Mouse (Mus musculus): ENCODE measurements around the gene Yars2. TPM values are rescaled to one million over a fixed set of nuclear protein-coding genes. Genes with fewer than 3 reads are reported as not detected.

Yars2 gene
- 18.8 and 31.4 TPM in 2 replicates for total RNA-seq (2017)

DNA sequence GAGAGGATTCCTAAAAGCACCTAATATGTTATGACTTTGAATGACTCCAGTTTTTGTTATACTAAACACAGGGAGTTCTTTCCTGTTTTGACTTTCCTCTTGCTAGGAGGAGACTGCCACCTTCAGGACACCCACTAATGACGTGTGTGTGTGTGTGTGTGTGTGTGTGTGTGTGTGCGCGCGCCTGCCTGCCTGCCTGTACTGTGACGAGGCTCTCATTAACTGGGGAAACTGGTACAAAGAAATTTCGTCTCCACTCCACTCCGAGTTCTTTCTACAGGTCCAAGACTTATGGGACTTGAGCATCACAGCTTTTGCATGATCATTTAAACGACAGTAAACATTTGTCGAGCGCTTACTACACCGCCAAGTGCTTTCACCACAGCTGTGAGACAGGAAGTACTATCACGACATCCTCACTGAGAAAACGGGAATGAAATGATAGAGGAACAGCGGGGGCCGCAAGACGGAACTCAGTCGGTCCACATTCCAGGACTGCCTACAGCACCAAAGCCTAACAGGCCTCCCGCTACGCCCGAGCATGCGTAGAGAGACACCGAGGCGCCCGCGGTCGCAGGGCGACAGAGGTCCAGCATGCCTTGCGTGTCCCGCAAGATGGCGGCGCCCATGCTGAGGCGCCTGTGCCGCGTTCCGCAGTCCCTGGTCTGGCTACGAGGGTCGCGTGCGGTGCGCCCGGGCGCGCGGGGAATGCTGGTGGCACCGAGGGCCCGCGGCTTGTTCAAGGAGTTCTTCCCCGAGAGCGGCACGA, at the start of gene Yars2:
TSS of gene Yars2 (plus strand) at position 597 of the 769 bp plus-strand sequence.
- ATAC-seq (replicated peaks in 1 of 2; ENCODE audit: insufficient read depth in 1 of 2, low FRiP score in 2 of 2, low TSS enrichment in 1 of 2, low read depth in 1 of 2, poor library complexity in 2 of 2, severe bottlenecking in 2 of 2) = peak; percentile 98 to 99

DNA sequence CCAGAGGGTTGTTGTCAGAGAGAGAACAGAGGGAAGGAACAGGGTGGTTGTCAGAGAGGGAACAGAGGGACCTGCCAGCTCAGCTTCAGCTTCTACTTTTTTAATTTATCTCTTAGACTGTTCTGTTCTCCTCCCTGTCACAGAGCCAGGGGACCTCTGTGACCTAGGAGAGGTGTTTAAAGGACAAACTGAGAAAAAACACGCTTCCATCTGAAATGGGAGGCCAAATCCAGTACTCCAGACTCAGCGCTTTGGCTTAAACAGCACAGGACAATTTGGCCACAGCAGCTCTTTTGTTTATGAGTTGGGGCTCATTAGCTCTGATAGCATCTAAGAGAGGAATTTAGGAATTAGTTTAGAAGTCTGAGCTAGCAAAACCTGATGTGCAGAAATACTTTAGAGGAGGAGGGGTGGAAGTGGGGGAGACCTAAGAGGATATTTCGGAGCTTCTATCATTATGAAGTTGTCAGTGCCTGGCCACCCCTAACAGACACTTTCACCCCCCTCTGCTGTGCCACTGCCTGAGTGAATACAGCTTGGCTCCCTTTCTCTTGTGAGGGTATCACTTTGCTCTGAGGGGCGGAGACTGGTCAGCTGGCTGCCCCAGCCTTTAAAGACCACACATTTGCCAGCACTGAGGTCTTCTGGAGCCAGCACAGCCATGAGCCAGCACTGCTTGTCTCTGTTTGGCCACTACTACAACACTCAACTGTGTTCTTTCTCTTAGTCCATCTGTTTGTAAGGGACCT, 49.3 kb upstream of the Yars2 start:
- ATAC-seq (replicated peaks in 1 of 2; ENCODE audit: insufficient read depth in 1 of 2, low FRiP score in 2 of 2, low TSS enrichment in 1 of 2, low read depth in 1 of 2, poor library complexity in 2 of 2, severe bottlenecking in 2 of 2) = no peak

DNA sequence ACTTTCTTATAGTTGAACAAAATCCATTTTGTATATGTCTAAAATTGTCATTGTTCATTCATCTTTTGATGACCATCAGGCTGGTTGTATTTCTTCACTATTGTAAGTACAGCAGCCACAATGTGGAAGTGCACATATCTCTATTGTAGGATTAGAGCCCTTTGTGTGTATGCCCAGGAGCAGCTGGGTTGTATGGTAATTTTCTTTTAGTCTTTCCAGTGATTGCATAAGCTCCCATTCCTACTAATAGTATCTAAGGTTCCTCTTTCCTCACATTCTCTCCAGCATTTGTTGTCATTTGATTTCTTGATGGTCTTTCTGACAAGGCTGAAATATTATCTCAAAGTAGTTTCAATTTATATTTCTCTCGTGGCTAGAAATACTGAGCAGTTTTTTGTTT, 47.5 kb upstream of the Yars2 start:
- no peak for ATAC-seq (replicated peaks in 1 of 2; ENCODE audit: insufficient read depth in 1 of 2, low FRiP score in 2 of 2, low TSS enrichment in 1 of 2, low read depth in 1 of 2, poor library complexity in 2 of 2, severe bottlenecking in 2 of 2)

GRCm38 (mm10) chr16:16255874-16256273, 46.9 kb upstream of the Yars2 start:
- ATAC-seq (replicated peaks in 1 of 2; ENCODE audit: insufficient read depth in 1 of 2, low FRiP score in 2 of 2, low TSS enrichment in 1 of 2, low read depth in 1 of 2, poor library complexity in 2 of 2, severe bottlenecking in 2 of 2) = no peak

DNA sequence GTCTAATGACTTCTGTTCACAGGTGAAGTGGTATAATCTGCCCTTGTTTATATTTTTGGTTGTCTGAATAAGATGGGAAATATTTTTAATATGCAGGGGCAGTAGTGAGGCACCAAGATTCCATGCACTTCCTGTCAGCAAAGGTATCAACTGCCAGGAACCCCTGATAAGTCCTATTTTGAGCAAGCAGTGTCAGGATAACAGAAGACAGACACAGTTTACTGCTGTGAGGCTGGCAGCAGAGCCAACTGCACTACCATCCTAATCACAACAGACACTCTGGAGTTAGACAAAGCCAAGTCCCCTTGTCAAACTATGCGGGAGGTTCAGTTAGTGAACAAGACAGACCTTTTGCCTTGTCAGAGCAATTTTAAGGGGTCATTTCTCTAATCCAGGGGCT, 46.1 kb upstream of the Yars2 start:
- no peak for ATAC-seq (replicated peaks in 1 of 2; ENCODE audit: insufficient read depth in 1 of 2, low FRiP score in 2 of 2, low TSS enrichment in 1 of 2, low read depth in 1 of 2, poor library complexity in 2 of 2, severe bottlenecking in 2 of 2)

DNA sequence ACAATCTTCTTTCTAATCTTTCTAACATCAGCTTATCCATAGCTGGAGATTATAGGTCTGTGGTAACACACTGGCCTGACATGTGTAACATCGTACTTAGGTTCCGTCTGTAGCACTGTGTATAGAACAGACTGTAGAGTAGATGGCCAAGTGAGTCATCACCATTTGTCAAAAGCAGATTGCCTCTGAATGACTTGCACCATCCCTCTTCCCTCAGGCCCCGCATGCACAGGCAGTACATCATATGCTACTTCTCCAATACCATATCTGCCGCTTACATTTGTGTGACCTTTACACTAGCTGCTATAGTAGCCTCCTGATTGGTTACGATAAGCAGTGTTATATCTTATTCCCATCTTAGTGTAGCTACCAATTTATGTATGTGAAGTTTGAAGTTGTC, 41.9 kb upstream of the Yars2 start:
- ATAC-seq (replicated peaks in 1 of 2; ENCODE audit: insufficient read depth in 1 of 2, low FRiP score in 2 of 2, low TSS enrichment in 1 of 2, low read depth in 1 of 2, poor library complexity in 2 of 2, severe bottlenecking in 2 of 2) = no peak

GRCm38 (mm10) chr16:16261481-16261880, 41.3 kb upstream of the Yars2 start:
- ATAC-seq (replicated peaks in 1 of 2; ENCODE audit: insufficient read depth in 1 of 2, low FRiP score in 2 of 2, low TSS enrichment in 1 of 2, low read depth in 1 of 2, poor library complexity in 2 of 2, severe bottlenecking in 2 of 2) = no peak

GRCm38 (mm10) chr16:16262436-16262835, 40.3 kb upstream of the Yars2 start:
- ATAC-seq (replicated peaks in 1 of 2; ENCODE audit: insufficient read depth in 1 of 2, low FRiP score in 2 of 2, low TSS enrichment in 1 of 2, low read depth in 1 of 2, poor library complexity in 2 of 2, severe bottlenecking in 2 of 2) = no peak

GRCm38 (mm10) chr16:16272978-16273377, 29.8 kb upstream of the Yars2 start:
- no peak for ATAC-seq (replicated peaks in 1 of 2; ENCODE audit: insufficient read depth in 1 of 2, low FRiP score in 2 of 2, low TSS enrichment in 1 of 2, low read depth in 1 of 2, poor library complexity in 2 of 2, severe bottlenecking in 2 of 2)

DNA sequence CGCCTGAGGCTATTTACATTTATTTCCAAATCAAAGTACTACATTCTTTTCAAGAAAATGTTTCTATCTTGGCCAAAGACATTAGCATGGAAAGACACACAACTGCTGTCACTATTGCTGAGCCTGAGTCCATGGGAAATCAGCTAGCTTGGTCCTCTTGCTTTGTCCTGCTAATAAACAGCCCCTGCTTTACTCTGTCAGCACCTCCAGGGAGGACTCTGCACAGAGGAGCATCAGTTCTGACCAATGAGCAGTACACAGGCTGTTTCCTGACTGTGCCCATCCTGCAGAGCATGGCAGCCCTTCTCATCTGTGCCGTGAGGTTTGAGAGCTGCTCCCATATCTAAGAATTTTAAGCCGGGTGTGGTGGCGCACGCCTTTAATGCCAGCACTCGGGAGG, 29.0 kb upstream of the Yars2 start:
- no peak for ATAC-seq (replicated peaks in 1 of 2; ENCODE audit: insufficient read depth in 1 of 2, low FRiP score in 2 of 2, low TSS enrichment in 1 of 2, low read depth in 1 of 2, poor library complexity in 2 of 2, severe bottlenecking in 2 of 2)

- peak in 1 of 2 experiments; percentile 34; a peak in 2 of 4 replicates for ATAC-seq (replicated peaks in 1 of 2; ENCODE audit: insufficient read depth in 1 of 2, low FRiP score in 2 of 2, low TSS enrichment in 1 of 2, low read depth in 1 of 2, poor library complexity in 2 of 2, severe bottlenecking in 2 of 2)
Observed at GRCm38 (mm10) chr16:16303138-16303827, 518 bp downstream of the Yars2 start.

DNA sequence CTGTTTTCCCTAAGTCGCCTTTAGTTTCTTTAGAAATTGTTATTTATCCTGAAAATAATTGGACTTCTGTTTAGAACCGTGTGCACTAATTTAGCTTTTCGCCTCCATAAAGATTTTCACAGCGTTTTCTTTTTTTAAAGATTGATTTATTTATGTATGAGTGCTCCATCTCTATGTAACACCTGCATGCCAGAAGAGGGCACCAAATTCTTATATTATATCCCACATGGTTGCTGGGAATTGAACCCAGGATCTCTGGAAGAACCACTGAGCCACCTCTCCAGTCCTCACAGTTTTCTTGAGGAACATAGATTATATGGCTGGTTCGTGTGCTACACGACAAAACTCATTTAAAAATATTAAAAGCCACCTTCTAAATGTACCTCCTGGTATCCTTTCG, 1.1 kb downstream of the Yars2 start:
- no peak for ATAC-seq (replicated peaks in 1 of 2; ENCODE audit: insufficient read depth in 1 of 2, low FRiP score in 2 of 2, low TSS enrichment in 1 of 2, low read depth in 1 of 2, poor library complexity in 2 of 2, severe bottlenecking in 2 of 2)

DNA sequence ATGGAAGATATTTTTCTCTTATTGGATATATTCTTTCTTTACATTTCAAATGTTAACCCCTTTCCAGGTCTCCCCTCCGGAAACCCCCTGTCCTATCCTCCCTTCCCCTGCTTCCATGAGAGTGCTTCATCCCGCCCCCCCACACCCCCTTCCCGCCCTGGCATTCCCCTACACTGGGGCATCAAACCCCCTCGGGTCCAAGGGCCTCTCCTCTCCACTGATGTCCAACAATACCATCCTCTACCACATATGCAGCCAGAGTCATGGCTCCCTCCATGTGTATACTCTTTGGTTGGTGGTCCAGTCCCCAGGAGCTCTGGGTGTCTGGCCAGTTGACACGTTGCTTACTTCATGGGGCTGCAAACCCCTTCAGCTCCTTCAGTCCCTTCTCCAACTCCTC, 8.6 kb downstream of the Yars2 start:
- ATAC-seq (replicated peaks in 1 of 2; ENCODE audit: insufficient read depth in 1 of 2, low FRiP score in 2 of 2, low TSS enrichment in 1 of 2, low read depth in 1 of 2, poor library complexity in 2 of 2, severe bottlenecking in 2 of 2) = no peak

- no peak for ATAC-seq (replicated peaks in 1 of 2; ENCODE audit: insufficient read depth in 1 of 2, low FRiP score in 2 of 2, low TSS enrichment in 1 of 2, low read depth in 1 of 2, poor library complexity in 2 of 2, severe bottlenecking in 2 of 2)
Observed at GRCm38 (mm10) chr16:16325775-16326336, 23.1 kb downstream of the Yars2 start.

- no peak for ATAC-seq (replicated peaks in 1 of 2; ENCODE audit: insufficient read depth in 1 of 2, low FRiP score in 2 of 2, low TSS enrichment in 1 of 2, low read depth in 1 of 2, poor library complexity in 2 of 2, severe bottlenecking in 2 of 2)
Observed at GRCm38 (mm10) chr16:16346420-16346819, 43.7 kb downstream of the Yars2 start.

DNA sequence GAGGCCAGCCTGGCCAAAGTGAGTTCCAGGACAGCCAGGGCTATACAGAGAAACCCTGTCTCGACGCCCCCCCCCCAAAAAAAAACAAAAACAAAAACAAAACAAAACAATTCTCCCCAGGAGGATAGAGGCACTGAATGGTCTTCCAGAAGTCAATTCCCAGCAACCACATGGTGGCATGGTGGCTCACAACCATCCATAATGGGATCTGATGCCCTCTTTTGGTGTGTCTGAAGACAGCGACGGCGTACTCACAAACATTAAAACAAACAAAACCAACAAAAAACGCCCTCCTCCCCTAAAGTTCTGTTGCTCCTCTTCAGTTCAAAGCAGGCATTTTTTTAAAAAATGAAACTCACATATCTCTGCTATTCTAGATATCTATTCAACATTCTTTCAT, 55.1 kb downstream of the Yars2 start:
- no peak for ATAC-seq (replicated peaks in 1 of 2; ENCODE audit: insufficient read depth in 1 of 2, low FRiP score in 2 of 2, low TSS enrichment in 1 of 2, low read depth in 1 of 2, poor library complexity in 2 of 2, severe bottlenecking in 2 of 2)

DNA sequence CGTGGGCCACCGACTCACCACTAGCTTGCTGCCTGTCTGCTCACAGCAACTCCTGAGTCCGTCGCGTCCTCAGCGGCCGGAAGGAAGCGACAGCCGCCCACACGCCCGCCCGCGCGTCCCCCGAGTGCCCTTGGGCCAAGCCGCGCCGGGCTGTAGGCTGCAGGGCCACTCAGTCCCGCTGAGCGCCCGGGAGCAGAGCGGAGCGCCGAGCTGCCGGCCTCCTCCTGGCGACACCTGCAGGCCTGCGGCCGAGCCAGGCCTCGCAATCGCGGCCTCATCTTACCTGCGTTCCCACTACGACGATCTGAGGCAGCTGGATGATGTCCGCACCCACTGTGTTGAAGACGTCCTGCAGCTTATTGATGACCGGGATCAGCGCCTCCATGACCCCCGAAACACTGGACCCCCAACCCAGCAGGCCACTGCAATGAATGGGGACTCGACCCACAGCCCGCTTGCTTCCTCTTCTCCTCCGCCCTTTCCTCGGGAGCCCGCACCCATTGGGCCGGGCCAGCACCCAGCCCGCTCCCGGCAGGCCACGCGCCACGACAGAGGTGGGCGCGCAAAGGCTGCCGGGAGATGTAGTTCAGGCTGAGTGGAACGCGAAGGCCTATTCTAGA, 55.8 kb downstream of the Yars2 start, which contains the start of gene Dnm1l:
TSS of gene Dnm1l (minus strand) at position 479 of the 620 bp plus-strand sequence.
- peak; percentile 99 to 100 for ATAC-seq (replicated peaks in 1 of 2; ENCODE audit: insufficient read depth in 1 of 2, low FRiP score in 2 of 2, low TSS enrichment in 1 of 2, low read depth in 1 of 2, poor library complexity in 2 of 2, severe bottlenecking in 2 of 2)
